Mouse (Mus musculus): ENCODE measurements at regions not wholly inside any gene's neighbourhood (a gene's known extent, or its start where the extent isn't known, plus 50 kb on each side); places are given as distances from the start of the nearest gene placed in this dataset.
"Not testable (repeated sequence)": the region's sequence is repeated elsewhere in the genome, so short reads cannot be mapped to it uniquely, and the experiment has no call there.

DNA sequence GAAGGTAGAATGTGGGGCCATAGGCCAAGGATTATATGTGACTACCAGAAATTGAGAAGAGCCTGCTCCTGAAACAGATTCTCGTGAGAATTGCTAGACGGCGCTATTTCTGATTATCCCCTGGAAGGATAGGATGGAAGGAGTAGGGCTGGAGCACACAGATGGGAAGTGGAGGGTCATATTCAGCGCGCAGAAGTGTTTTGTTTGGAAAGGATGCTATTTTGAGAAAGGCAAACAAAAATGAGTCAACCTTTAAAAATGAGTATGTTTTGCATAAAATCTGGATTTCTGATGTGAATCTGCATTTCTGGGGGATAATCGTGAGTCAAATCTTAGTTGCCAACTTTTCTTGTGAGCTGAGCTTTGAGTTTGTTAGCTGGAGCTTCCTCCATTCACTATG is 58.1 kb upstream of the Fshb start:
- Histone ChIP-seq H3K27me3 (ENCODE audit: insufficient read depth, poor library complexity, severe bottlenecking) (no peaks in the 10 kb centered on the region), H3K9me3 (no peaks in the 10 kb centered on the region), H3K36me3 (no peaks in the 10 kb centered on the region), H3K4me1 (peaks cover 9% of the 10 kb centered on the region; the same call in 1 of the 2 replicates), H3K4me3 (no peak overlapping the region), H3K27ac (no peak overlapping the region)
- 85% methylated on average over 6 of the region's 6 CpGs for WGBS
- no peak for DNase-seq (ENCODE audit: low spot score)

DNA sequence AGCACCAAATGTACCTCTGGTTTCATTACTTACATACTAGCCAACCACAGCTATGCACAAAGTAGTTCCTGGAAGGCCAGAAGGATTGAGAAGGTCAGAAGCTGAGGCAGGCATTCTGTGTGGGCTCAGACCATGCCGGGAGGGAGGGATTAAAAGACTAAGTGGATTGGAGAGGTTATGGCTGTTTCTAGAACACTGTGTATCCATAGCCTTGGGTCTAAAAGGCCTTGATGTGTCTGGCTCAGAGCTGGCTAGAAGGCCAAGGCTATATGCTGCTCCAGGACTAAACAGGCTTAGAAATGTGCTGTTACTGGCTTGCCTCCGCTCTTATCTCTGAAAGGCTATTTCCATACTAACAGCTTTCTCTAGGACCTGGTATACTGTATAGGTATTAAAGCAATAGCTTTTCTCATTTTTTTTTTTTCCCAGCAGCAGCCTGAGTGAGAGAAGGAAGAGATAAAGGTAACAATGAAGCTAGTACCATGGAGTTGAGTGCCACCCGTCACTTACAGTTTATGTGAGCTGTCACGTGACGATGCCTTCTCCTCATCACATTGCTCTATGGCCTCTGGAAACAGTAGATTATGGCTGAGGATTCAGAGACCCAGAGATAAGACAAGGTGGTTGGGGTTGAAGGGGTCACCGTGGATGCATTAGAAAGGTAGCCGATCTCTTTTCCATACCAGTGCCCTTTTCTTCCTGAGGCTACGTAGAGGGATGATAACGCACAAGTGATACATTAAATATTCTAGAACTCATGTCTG is 59.4 kb upstream of the Fshb start:
- 56% methylated on average over 9 of the region's 9 CpGs for WGBS
- Histone ChIP-seq H3K4me1 (peaks cover 9% of the 10 kb centered on the region; the same call in 1 of the 2 replicates), H3K27ac (no peak overlapping the region), H3K27me3 (ENCODE audit: insufficient read depth, poor library complexity, severe bottlenecking) (no peaks in the 10 kb centered on the region), H3K4me3 (no peak overlapping the region), H3K36me3 (no peaks in the 10 kb centered on the region), H3K9me3 (no peaks in the 10 kb centered on the region)
- no peak for DNase-seq (ENCODE audit: low spot score)

DNA sequence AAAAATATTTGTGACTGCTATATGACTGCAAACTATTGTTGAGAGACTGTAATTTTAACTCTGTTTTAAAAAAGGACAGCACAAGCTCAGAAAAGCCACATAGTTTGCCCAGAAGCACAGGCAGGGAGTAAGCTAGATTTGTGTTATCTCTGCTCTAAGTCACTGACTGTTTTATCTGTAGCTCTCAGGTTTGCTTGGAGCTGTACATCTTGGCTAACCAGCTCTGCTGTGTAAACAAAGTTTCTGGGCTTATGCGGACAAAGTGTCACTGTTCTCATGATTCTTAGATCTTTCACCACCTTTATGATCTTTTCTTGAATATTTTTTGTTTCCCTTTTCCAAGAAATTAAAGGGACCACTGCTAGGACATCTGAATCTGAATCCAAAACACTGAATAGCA is 60.2 kb upstream of the Fshb start:
- Histone ChIP-seq H3K4me1 (peaks cover 9% of the 10 kb centered on the region; the same call in 1 of the 2 replicates), H3K27me3 (ENCODE audit: insufficient read depth, poor library complexity, severe bottlenecking) (no peaks in the 10 kb centered on the region), H3K9me3 (no peaks in the 10 kb centered on the region), H3K27ac (no peak overlapping the region), H3K36me3 (no peaks in the 10 kb centered on the region), H3K4me3 (no peak overlapping the region)
- DNase-seq (ENCODE audit: low spot score): no peak
- WGBS: 35% methylated on average over 1 of the region's 1 CpGs

DNA sequence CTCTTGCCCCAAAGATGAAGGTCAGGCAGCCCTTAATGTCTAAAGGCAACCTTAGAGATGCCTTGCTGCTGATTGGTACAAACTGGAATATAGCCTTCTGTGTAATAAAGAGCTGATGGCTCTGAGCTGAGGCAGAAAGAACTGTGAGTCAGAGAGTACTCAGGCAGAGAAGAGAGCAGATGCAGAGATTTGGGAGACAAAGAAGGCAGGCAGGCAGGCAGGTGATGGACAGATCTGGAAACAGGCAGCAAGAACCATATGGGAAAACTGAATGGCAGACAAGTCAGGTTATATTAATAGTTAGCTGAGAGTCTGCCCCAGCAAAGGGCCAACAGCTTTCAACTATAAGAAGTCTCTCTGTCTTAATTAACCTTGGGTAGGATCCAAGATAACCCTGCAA is 73.7 kb upstream of the Fshb start:
- Histone ChIP-seq H3K27me3 (ENCODE audit: insufficient read depth, poor library complexity, severe bottlenecking) (no peaks in the 10 kb centered on the region), H3K4me3 (no peak overlapping the region)

DNA sequence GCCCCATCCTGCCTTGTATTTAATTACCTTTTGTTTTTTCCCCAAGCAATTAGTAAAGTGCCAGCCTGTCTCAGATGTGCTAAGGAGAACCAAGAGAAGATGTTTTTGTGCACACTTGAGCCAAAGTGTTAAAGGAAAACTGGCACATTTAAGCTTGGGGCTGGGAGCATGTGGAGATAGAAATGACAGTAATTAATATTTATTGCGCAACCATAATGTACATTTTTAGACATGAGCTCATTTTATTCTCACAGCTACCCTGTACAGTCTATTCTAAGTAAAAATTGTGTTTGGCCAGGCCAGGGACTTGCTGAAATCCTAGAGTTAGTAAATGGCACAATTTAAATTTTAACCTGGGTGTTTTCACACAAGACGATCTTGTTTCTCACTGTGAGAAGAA is 89.9 kb upstream of the Fshb start:
- Histone ChIP-seq H3K9me3 (no peaks in the 10 kb centered on the region), H3K27ac (no peak overlapping the region), H3K4me1 (no peaks in the 10 kb centered on the region), H3K36me3 (no peaks in the 10 kb centered on the region), H3K27me3 (ENCODE audit: insufficient read depth, poor library complexity, severe bottlenecking) (no peaks in the 10 kb centered on the region), H3K4me3 (no peak overlapping the region)
- WGBS: 88% methylated on average over 2 of the region's 2 CpGs
- no peak for DNase-seq (ENCODE audit: low spot score)

More for the DNA sequence above, 73.7 kb upstream of the Fshb start:
- no peaks in the 10 kb centered on the region for H3K9me3 ChIP-seq
- no peaks in the 10 kb centered on the region for H3K36me3 ChIP-seq
- H3K4me1 ChIP-seq: no peaks in the 10 kb centered on the region
- DNase-seq (ENCODE audit: low spot score): no peak
- no peak overlapping the region for H3K27ac ChIP-seq

DNA sequence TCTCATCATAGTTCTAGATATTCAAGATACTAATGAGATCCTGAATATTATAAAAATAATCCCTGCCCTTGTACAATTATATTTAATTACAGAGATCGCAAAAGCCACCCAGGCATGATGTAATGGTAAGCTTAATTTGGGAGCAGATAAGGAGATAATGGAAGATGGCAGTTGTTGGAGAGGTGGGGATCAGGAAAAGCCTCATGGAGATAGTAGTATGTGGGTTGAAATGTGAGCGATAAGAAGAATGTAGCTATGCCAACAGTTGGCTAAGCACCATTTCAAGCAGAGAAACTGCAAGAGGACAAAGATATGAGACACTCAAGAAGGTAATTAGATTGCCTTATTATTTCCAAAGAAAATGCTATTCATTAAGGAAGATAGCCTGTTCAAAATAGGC is 90.4 kb upstream of the Fshb start:
- Histone ChIP-seq H3K27me3 (ENCODE audit: insufficient read depth, poor library complexity, severe bottlenecking) (no peaks in the 10 kb centered on the region), H3K9me3 (no peaks in the 10 kb centered on the region), H3K4me1 (no peaks in the 10 kb centered on the region), H3K27ac (no peak overlapping the region), H3K36me3 (no peaks in the 10 kb centered on the region), H3K4me3 (no peak overlapping the region)
- WGBS: 81% methylated on average over 2 of the region's 2 CpGs
- no peak for DNase-seq (ENCODE audit: low spot score)

DNA sequence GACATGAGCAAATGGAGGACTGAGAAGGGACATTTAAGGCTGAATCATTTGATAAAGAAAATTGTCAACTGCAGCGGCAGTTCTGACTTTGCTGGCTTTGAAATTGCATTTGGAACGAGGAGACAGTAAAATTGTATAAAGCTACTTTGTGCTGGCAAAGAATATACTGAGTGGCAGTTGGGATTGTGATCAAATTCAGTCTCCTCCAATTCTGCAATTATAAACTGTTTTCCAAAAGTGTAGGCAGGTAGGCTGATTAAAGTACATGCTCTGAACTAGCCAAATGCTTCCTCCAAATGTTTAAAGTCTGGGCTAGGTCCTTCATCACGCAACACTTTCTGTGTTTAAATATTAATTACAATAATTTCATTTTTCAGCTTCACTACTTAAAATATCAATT is 90.9 kb upstream of the Fshb start:
- Histone ChIP-seq H3K27me3 (ENCODE audit: insufficient read depth, poor library complexity, severe bottlenecking) (no peaks in the 10 kb centered on the region), H3K4me3 (no peak overlapping the region), H3K27ac (no peak overlapping the region), H3K36me3 (no peaks in the 10 kb centered on the region), H3K4me1 (no peaks in the 10 kb centered on the region), H3K9me3 (no peaks in the 10 kb centered on the region)
- no peak for DNase-seq (ENCODE audit: low spot score)
- WGBS: 85% methylated on average over 3 of the region's 3 CpGs

DNA sequence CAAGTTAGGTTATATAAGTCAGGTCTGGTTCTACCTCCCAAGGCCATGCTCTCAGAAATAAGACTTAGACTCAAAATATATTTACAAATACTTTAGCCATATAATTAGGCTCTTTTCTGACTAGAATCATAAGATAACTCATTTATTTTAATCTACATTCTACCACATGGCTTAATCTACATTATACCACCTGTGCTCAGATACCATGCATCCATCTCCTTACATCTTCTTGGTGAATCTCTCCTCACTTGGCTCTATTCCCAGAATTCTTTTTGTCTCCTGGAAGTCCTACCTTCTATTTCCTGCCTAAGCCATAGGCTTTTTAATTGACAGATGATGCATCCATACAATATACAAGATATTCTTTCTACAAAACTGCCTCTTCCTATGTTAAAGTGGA is 92.4 kb upstream of the Fshb start:
- H3K4me3 ChIP-seq: no peak overlapping the region
- no peaks in the 10 kb centered on the region for H3K36me3 ChIP-seq
- no peak for DNase-seq (ENCODE audit: low spot score)
- no peaks in the 10 kb centered on the region for H3K4me1 ChIP-seq
- no peaks in the 10 kb centered on the region for H3K27me3 ChIP-seq (ENCODE audit: insufficient read depth, poor library complexity, severe bottlenecking)
- H3K9me3 ChIP-seq: no peaks in the 10 kb centered on the region
- H3K27ac ChIP-seq: no peak overlapping the region

DNA sequence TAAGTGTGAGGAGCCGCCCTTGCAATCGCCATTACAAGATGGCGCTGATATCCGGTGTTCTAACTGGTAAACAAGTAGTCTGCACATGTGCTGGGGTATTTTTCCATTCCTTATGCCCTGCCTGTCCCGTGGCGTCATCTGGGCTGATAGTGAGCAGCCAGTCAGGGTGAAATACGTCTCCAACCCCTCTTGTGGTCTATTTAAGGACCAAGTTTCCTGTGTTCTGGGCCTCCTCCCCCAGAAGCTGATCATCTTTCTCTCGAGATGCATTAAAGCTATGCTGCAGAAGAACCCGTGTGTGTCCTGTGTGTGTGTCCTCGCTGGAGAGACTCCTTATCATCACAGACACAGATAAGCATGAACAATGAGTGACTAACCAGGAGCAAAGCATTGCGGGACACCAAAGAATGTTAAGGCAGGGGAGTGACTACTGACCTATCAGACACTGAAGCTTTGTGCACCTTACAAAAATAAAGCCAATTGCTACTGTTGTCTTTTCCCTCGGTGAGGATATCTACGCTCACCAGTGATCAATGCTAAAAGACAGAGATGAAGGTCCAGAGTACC is 99.5 kb upstream of the Fshb start:
- not testable (repeated sequence) for H3K9me3 ChIP-seq; H3K4me1 ChIP-seq; H3K4me3 ChIP-seq; DNase-seq (ENCODE audit: low spot score); H3K27ac ChIP-seq; H3K27me3 ChIP-seq (ENCODE audit: insufficient read depth, poor library complexity, severe bottlenecking); H3K36me3 ChIP-seq
- WGBS: 76% methylated on average over 13 of the region's 13 CpGs

DNA sequence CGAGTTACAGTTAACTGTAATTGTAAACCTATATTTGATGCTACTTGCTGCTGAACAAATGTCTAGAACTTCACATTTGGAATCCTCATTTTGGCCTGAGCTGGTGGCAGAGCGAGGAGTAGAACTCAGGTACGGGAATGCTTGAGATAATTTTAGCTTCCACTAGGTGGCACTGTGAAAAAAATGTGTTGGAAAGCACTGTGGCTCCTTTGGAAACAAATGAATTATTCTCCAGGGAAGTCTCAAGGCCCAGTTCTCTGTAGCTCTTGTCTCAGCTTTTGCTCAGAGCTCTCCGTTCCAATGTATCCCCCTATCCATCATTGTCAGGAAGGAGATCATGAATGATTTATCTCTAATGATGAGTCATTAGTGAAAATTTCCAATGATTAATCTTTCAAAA is 114.7 kb upstream of the Kcna4 start:
- WGBS: 47% methylated on average over 4 of the region's 4 CpGs
- Histone ChIP-seq H3K27me3 (ENCODE audit: insufficient read depth, poor library complexity, severe bottlenecking) (no peaks in the 10 kb centered on the region), H3K27ac (no peak overlapping the region), H3K36me3 (no peaks in the 10 kb centered on the region), H3K4me1 (no peaks in the 10 kb centered on the region), H3K9me3 (no peaks in the 10 kb centered on the region), H3K4me3 (no peak overlapping the region)
- no peak for DNase-seq (ENCODE audit: low spot score)

DNA sequence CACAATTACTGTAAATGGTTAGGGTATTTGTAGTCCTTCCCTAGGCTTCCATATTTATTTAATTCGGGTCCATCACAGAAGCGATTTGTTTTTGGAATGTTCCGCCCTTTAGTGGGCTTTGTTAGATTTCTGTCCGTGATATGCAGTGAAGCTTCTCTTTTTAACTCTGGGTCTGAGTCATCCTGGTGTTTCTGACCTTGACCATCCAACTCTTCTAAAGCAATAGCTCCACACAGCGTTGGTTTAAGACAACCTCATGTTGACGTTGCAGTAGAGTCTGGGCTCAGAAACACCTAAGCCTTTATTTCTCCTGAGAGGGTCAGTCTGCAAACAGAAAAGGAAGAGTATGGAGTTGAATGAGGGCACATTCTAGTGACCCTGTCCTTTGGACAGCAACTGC is 107.4 kb upstream of the Kcna4 start:
- 90% methylated on average over 6 of the region's 6 CpGs for WGBS
- Histone ChIP-seq H3K4me3 (no peak overlapping the region), H3K36me3 (no peaks in the 10 kb centered on the region), H3K4me1 (no peaks in the 10 kb centered on the region), H3K9me3 (no peaks in the 10 kb centered on the region), H3K27ac (no peak overlapping the region), H3K27me3 (ENCODE audit: insufficient read depth, poor library complexity, severe bottlenecking) (no peaks in the 10 kb centered on the region)
- no peak for DNase-seq (ENCODE audit: low spot score)

DNA sequence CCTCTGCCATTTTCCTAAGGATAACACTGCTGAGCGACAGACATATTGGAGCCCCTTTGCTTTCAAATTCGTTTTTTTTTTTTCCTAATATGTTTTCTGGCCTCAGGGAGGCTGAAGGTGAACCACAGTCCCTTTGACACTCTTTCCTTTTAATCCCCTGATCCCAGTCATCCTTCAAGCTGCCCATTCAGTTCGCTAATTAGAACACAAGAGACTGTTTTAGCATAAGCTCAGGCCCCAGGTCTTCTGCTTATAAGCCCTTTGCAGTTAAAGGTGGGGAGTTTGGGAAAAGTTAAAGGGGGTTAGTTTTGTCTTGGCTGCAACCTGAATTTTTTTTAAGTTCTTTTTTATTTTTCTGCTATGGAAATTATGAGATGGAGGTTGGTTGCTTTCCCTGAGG is 105.6 kb upstream of the Kcna4 start:
- Histone ChIP-seq H3K27me3 (ENCODE audit: insufficient read depth, poor library complexity, severe bottlenecking) (no peaks in the 10 kb centered on the region), H3K4me3 (no peak overlapping the region), H3K9me3 (no peaks in the 10 kb centered on the region), H3K36me3 (no peaks in the 10 kb centered on the region), H3K4me1 (no peaks in the 10 kb centered on the region), H3K27ac (no peak overlapping the region)
- DNase-seq (ENCODE audit: low spot score): no peak
- 41% methylated on average over 3 of the region's 3 CpGs for WGBS

DNA sequence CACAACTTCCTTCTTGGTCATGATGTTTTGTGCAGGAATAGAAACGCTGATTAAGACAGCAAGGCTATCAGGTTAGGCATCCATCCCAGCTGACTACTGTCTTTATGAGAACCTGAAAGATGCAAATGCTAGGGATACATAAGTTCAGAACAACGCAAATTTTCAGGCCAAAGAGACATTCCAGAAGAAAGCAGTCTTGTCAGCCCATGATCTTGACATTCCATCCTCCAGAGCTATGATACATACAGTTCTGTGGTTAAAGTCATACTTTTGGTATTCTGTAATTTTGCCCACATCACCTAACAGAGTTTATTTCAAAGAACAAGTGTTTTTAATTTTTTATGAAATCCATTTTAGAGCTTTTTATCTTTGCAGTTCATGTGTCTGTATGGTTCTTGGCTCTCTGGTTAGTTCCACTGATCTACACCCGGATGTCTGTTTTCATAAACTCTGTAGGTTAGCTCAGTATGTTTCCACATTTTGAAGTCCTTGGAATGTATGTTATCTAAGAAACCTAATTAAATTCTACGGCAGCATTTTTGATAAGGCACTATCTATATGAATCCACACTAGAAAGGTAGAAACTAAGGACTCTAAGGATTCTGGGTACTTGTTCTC is 88.5 kb upstream of the Kcna4 start:
- DNase-seq (ENCODE audit: low spot score): no peak
- Histone ChIP-seq H3K36me3 (no peaks in the 10 kb centered on the region), H3K27ac (no peak overlapping the region), H3K4me3 (no peak overlapping the region), H3K4me1 (no peaks in the 10 kb centered on the region), H3K9me3 (no peaks in the 10 kb centered on the region), H3K27me3 (ENCODE audit: insufficient read depth, poor library complexity, severe bottlenecking) (no peaks in the 10 kb centered on the region; the same call in 1 of the 2 replicates)
- 78% methylated on average over 4 of the region's 4 CpGs for WGBS

Data from heart, embryonic 10.5 days (tissue).